Mouse (Mus musculus): ENCODE measurements around the gene Slf2.

DNA sequence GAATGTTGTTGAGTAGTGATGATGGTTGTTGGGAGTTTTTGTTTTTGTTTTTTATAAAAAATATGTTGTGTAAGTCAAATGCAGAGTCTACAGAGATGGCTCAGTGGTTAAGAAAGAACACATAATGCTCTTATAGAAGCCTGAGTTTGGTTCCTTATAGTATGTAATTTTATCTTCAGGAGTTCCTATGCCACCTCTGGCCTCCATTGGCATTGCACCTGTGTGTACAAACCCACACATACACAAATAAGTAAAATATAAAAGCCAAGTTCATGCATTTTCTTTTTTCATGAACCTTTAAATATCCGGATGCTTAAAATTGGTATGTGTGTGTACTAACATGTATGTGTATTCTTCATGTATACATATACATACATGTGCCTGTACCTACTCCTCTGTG is 35.0 kb downstream of the Slf2 start:
- TF ChIP-seq GATA1 (IDR thresholded peaks at IDR 0.05; ENCODE audit: borderline replicate concordance, low read length) (no peak), FLI1 (IDR thresholded peaks at IDR 0.05; ENCODE audit: low read length) (no peak)

Data from megakaryocyte, embryonic 14.5 days (primary cell).